Mouse (Mus musculus) c-Kit-positive CD71-positive TER-119-positive erythroid progenitor cells, embryonic 14.5 days (primary cell): ENCODE data around the gene Sctr.
A peak's percentile ranks its signal among the peaks of the same experiment; 100 is the strongest.

Source experiments
- DNase-seq: peaks from one replicate; pipeline ENCODE4 v3.0.0-alpha.2; 2013; ENCODE audit warnings: low spot score

Gene Sctr

GRCm38 (mm10) chr1:120070168-120070567 lies 63.5 kb downstream of the Sctr start:
- no peak for DNase-seq

- DNase-seq, result no peak
These were observed 64.4 kb downstream of the Sctr start for GRCm38 (mm10) chr1:120071133-120071532.

- DNase-seq, result no peak
These were observed 66.2 kb downstream of the Sctr start for GRCm38 (mm10) chr1:120072900-120073299.

- no peak for DNase-seq
These were observed 67.0 kb downstream of the Sctr start, which contains the start of gene Tmem37 for GRCm38 (mm10) chr1:120073519-120074306. TSS of gene Tmem37 (minus strand) at chr1:120074074.

- DNase-seq, result no peak
These were observed 67.6 kb downstream of the Sctr start for GRCm38 (mm10) chr1:120074307-120074702.

- no peak for DNase-seq
These were observed 68.2 kb downstream of the Sctr start for GRCm38 (mm10) chr1:120074931-120075330.

GRCm38 (mm10) chr1:120075507-120075906 lies 68.8 kb downstream of the Sctr start:
- no peak for DNase-seq

GRCm38 (mm10) chr1:120077746-120078410 lies 71.2 kb downstream of the Sctr start:
- no peak for DNase-seq

- DNase-seq, result no peak
These were observed 73.9 kb downstream of the Sctr start for GRCm38 (mm10) chr1:120080632-120081031.

- no peak for DNase-seq
These were observed 76.4 kb downstream of the Sctr start for GRCm38 (mm10) chr1:120082957-120083585.

GRCm38 (mm10) chr1:120083921-120084517 lies 77.3 kb downstream of the Sctr start:
- no peak for DNase-seq

GRCm38 (mm10) chr1:120085696-120086095 lies 79.0 kb downstream of the Sctr start:
- no peak for DNase-seq

- DNase-seq, result no peak
These were observed 80.0 kb downstream of the Sctr start for GRCm38 (mm10) chr1:120086644-120087043.

GRCm38 (mm10) chr1:120089180-120089579 lies 82.5 kb downstream of the Sctr start:
- no peak for DNase-seq

GRCm38 (mm10) chr1:120090880-120091570 lies 84.3 kb downstream of the Sctr start:
- no peak for DNase-seq

- peak; percentile 67 for DNase-seq
These were observed 86.9 kb downstream of the Sctr start for GRCm38 (mm10) chr1:120093482-120094134.

GRCm38 (mm10) chr1:120094920-120095319 lies 88.2 kb downstream of the Sctr start:
- no peak for DNase-seq

- peak; percentile 49 for DNase-seq
These were observed 91.6 kb downstream of the Sctr start for GRCm38 (mm10) chr1:120098327-120098726.

- DNase-seq, result no peak
These were observed 92.8 kb downstream of the Sctr start for GRCm38 (mm10) chr1:120099483-120099882.

GRCm38 (mm10) chr1:120100456-120101226 lies 93.9 kb downstream of the Sctr start:
- no peak for DNase-seq

GRCm38 (mm10) chr1:120101227-120101609 lies 94.5 kb downstream of the Sctr start:
- DNase-seq, result no peak
